Mouse (Mus musculus) cerebellum, adult 11 months (tissue): ENCODE measurements around the gene Itgb3.

Experiments
- DNase-seq: peaks from one replicate; pipeline ENCODE4 v3.0.0; 2022

Gene Itgb3

DNA sequence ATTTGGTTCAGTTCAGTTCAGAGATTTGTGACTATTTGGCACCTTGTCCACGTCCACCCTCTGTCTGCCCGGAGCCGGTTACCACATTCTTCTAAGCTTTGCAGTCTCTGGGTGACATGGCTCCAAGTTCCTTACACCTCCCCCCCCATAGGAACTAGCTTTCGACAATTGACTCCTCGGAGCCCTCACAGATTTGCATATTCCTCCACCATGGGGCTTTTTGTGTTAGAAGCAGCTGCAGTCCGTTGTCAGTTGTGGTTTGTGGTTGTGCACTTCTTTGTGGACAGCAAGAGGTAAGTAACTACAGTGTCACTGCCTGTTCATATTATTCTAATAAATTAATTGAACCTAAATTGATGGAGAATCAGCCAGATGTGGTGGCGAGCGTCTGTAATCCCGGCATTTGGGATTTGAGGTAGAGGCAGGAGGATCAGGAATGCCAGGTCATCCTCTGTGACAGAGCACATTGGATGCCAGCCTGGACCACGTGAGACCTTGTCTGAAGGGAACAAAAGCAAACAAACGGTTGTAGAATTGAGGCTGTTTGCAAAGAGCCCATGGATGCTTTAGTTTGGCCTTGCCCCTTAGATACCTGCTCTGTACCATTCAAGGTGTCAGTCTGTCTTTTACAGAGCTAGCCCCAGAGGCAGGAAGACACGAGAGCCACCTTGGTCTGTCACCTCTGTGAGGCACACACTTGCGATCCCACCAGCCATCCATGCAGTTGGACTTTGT lies 25.0 kb upstream of the Itgb3 start:
- no peak for DNase-seq

DNA sequence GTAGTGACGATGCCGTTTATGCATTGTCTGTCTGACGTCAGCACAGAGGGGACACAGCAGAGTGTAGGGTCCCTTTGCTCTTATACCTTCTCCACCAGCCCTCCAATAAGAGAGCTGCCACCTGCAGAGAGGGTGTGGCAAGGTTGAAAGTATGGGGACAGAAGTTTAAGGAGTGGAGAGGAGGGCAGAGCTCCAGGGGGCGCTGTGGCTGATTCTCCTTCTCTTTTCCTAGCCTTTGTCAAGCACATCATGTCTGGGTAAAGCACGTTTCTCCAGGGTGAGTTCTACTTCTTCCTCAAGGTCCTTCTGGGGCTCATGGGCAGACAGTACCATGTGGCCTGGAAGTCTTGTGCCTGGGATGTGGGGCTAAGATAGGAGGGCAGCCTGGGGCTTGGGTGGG lies 22.3 kb upstream of the Itgb3 start:
- DNase-seq, result no peak

- no peak for DNase-seq
Observed at GRCm38 (mm10) chr11:104587904-104588303, 19.9 kb upstream of the Itgb3 start.

GRCm38 (mm10) chr11:104588513-104588912 lies 19.3 kb upstream of the Itgb3 start:
- DNase-seq, result no peak

DNA sequence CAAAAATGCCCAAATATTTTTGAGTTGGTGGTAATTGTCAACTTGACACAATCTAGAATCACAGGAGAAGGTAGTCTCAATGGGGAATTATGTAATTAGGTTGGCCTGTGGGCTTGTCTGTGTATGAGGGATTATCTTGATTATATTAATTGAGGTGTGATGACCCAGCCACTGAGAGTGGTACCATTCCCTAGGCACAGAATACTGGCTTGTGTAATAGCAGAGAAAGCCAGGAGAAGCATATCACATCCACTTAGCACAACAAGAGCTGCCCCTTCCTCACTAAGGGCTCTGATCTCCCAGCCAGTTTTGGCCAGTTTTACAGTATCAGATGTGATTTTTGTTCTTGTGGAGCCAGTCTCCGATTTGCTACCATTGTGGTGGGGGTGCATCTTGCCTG lies 18.2 kb upstream of the Itgb3 start:
- DNase-seq, result no peak

DNA sequence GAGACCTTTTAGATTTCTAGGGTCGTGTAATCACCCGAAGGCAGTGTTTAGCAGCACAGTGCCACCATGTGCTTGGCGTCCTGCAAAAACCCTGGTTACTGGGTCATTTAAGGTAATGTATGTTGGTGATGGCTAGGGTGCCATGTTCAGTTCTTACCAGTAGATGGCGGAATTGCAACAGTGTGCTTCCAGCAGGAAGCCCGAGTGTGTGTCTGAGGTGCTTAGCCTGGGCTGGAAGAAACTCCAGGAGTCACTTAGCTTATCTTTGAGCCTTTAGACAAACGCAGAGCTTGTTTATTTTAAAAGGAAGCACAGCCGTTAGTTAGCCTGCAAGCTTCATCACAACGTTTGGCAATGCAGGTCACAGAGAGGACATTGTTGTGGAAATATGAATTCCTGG lies 17.7 kb upstream of the Itgb3 start:
- DNase-seq, result peak; percentile 74

GRCm38 (mm10) chr11:104592066-104592835 lies 15.5 kb upstream of the Itgb3 start:
- DNase-seq, result no peak

DNA sequence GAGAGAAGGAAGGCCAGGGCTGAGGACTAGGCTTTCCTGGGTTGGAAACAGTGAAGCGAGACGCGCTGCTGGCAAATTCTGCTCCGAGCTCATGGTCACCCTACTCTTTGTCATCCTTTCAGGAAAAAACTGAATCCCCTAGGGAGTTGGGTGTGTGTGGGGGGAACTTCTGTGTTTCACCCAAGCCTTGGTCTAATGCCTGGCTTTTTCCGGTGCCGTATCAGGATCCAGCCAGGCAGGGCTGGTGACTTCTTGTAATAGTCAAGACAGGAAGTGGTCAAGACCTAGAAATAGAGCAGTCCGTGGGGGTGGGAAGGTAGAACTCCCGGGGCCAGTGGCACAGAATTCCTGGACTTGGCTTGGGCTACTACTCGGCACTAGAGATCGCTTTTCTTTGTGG lies 11.4 kb upstream of the Itgb3 start:
- DNase-seq, result no peak

GRCm38 (mm10) chr11:104599265-104599945 lies 8.4 kb upstream of the Itgb3 start:
- peak; percentile 18 for DNase-seq

GRCm38 (mm10) chr11:104600675-104601074 lies 7.1 kb upstream of the Itgb3 start:
- DNase-seq, result no peak

GRCm38 (mm10) chr11:104604192-104604591 lies 3.6 kb upstream of the Itgb3 start:
- DNase-seq, result no peak

DNA sequence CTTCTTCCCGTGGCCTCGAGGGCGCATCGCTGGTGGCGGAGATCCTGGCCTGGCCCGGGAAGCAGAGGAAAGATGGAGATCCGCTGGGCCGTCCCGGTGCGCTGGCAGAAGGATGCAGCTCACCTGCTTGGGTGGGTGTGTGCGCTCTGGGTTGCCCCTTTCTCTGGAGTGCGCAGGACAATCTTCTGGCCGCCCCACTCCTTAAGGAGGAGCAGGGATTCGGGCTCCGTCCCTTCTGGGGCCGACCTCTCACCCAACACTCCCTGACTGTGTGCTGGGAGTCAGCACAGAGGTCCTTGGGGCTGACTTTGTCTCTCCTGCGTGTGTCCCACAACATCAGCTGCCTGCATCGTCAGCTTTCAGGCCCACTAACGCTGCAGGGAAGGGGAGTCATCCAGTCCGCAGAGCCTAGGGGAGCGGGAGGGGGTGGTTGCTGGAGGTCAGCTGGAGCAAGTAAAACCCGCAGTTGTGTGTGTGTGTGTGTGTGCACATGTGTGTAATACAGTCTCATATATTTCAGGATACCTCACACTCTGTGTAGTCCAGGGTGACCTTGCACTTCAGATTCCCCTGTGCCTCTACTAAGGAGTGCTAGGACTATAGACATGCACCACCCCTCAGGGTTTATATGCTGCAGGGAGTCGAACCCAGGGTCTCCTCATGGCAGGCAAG lies 585 bp downstream of the Itgb3 start:
- no peak for DNase-seq

GRCm38 (mm10) chr11:104609033-104609684 lies 1.4 kb downstream of the Itgb3 start:
- DNase-seq, result no peak

GRCm38 (mm10) chr11:104609733-104610132 lies 1.9 kb downstream of the Itgb3 start:
- DNase-seq, result no peak

DNA sequence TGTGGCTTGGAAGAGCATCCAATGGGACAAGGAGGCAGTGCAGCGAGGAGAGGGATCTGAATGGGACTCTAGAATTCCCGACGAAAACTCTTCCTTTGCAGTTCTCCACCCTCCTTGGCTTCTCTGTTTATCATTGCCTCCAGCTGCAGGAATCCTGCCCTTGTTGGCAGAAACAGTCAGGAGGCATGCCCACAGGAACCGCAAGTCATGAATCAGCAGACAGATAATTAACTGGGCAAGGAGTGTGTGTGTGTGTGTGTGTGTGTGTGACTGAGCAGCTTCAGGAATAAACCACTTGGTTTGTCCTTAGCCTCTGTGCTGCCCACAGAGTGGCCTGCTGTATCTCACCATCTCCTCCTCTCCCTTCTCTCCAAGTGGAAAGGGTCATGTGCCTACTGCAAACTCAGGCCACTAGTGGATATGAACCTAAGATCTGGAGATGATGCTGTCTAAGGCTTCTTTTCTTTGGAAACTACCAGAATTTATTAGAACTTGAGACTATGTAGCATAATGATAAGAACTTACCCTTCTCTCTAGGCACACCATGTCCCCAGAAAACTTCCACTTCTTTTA lies 3.9 kb downstream of the Itgb3 start:
- no peak for DNase-seq

- no peak for DNase-seq
Observed at GRCm38 (mm10) chr11:104613551-104613950, 5.8 kb downstream of the Itgb3 start.

DNA sequence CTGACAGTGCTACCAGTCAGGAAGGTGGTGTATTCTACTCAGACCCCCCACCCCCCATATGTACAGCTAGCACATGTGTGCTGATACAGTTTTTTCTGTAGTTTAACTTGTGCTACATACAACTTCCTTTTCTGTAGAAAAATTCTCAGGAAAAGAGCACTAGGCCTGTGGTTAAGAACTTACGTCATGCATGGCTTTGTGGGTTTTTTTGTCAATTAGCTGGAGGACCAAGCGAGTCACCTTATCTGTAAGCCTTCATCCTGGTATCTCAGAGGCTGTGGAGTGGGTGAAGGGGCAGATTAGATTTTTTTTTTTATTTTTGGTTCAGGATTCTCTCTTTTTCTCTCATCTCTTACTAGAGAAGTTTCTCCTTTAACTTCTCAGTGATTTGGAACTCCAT lies 6.3 kb downstream of the Itgb3 start:
- no peak for DNase-seq

GRCm38 (mm10) chr11:104616182-104616581 lies 8.4 kb downstream of the Itgb3 start:
- no peak for DNase-seq

DNA sequence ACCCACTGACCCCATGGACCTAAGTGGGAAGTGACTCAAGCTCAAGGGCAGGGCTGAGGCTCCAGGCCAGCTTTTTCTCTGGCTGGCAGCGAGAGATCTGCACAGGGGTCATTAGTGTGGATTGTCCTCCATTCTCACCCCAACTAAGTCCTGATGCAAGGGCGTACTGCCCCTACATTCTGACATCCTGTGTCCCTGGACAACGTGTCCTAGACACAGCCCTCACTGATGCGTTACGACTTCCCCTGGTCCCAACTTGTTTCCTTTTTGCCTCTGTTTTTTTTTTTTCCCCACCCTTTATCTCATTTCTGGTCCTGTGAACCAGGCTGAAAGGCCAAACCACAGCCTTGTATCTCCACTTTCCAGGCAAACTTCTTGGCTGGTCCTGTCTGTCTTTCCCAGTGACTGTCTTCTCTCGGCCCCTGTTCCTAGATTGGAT lies 10.9 kb downstream of the Itgb3 start:
- no peak for DNase-seq

- no peak for DNase-seq
Observed at GRCm38 (mm10) chr11:104619084-104620022, 11.6 kb downstream of the Itgb3 start.
